Mouse (Mus musculus): ENCODE data around the gene Tbx15. TPM values are rescaled to one million over a fixed set of nuclear protein-coding genes. Genes with fewer than 3 reads are reported as not detected.

The Tbx15 gene
- polyA plus RNA-seq, 1 experiment from 2014 or later = 1.1 TPM

Small RNA genes within 50 kb of the gene (microRNA-seq; reads per million reads assigned to microRNA genes)
- gene Mir6481 = not detected

Other genes starting within 250 kb of the Tbx15 start
- 8.2 and 8.5 TPM in 2 replicates for gene Wars2, start 99.3 kb upstream of the Tbx15 start, polyA plus RNA-seq (2015; fragmentation: Nextera tagmentation; extraction: Ambion mirVana)